9 mouse cellular contexts compared by ENCODE assay signal in the genomic region with DNA sequence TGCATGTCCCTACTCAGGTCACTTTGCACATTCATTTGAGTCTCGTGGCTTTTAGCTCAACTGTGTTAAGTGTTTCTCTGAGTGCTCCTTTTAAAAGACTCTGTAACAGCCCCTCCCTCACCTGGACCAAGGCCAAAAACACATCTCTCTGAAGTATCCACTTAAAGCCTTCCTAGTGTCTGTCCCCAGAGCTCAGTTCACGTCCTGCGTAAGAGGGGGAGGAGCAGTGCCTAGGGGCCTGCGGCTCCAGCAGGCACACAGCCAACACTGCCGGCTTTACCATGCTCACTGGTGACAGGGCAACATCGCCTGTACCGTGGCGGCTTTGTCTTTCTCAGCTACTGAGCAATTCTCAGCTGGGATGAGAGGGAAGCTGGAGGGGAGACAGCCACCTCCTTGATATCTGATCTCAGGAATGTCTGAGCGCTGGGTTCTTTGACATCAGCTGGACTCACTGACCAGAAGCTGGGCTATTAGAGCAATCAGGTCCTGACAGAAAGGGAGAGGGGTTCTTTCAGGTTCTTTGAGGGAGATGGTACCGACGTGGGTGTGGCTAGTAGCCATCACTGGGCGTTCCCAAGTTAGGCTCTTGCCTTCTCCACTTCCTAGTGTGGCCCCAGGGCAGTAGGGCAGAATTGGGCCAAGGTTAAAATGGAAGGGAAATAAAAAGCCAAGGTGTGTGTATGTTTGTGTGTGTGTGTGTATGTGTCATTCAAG. TPM values are rescaled to one million over a fixed set of nuclear protein-coding genes. Genes with fewer than 3 reads are reported as not detected.
DNase-seq lines count a peak whose midpoint lies in the region; ATAC-seq lines count a peak whose summit lies in the region.
"Had no signal": no experiment of that assay in that cellular context is flagged by ENCODE, and none has a peak within 500 bp of the region (broad histone marks: within the 10 kb centered on the region; RNA-seq: fewer than 3 reads in every experiment).

No protein-coding gene starts in this region.

- H3K4me2 ChIP-seq in limb, embryonic 13.5 days (replicated peaks): peak overlapping the region; percentile 34; the same call in 1 of the 2 replicates
- H3K4me2 ChIP-seq in neural tube, embryonic 12.5 days (replicated peaks): peak overlapping the region; percentile 76

- peak; percentile 32 for DNase-seq in 3T3-L1 (ENCODE audit: low read depth, low spot score)
- peak; percentile 62 for DNase-seq in CD4-positive, CD25-positive, alpha-beta regulatory T cell, adult 2 months (ENCODE audit: low read depth, low spot score)
- DNase-seq in embryonic facial prominence, embryonic 10.5 days (ENCODE audit: low spot score): peak; percentile 30
- DNase-seq in urinary bladder, postnatal 25 days (ENCODE audit: low spot score): no peak
- DNase-seq in thymus, postnatal 0 days (ENCODE audit: low spot score): no peak

- peaks cover 63% of the 10 kb centered on the region for H3K4me1 ChIP-seq in embryonic facial prominence, embryonic 10.5 days
- H3K4me1 ChIP-seq in limb, embryonic 13.5 days: peaks cover 31% of the 10 kb centered on the region
- peaks cover 57% of the 10 kb centered on the region for H3K4me1 ChIP-seq in neural tube, embryonic 12.5 days

- WGBS in embryonic facial prominence, embryonic 10.5 days: 27% methylated on average over 12 of the region's 12 CpGs
- WGBS in limb, embryonic 13.5 days: 17% methylated on average over 12 of the region's 12 CpGs
- WGBS in neural tube, embryonic 12.5 days: 18% methylated on average over 12 of the region's 12 CpGs

- peaks cover 57% of the 10 kb centered on the region for H3K27me3 ChIP-seq in embryonic facial prominence, embryonic 10.5 days (replicated peaks; ENCODE audit: low read depth, poor library complexity, severe bottlenecking)
- peaks cover 49% of the 10 kb centered on the region for H3K27me3 ChIP-seq in limb, embryonic 13.5 days
- 0 out of 2 replicates have a peak, but pooled peaks cover 3% of the 10 kb centered on the region for H3K27me3 ChIP-seq in neural tube, embryonic 12.5 days (replicated peaks)

- no peaks in the 10 kb centered on the region for H3K9me3 ChIP-seq in embryonic facial prominence, embryonic 10.5 days
- H3K9me3 ChIP-seq in limb, embryonic 13.5 days: no peaks in the 10 kb centered on the region
- no peaks in the 10 kb centered on the region for H3K9me3 ChIP-seq in neural tube, embryonic 12.5 days

- H3K27ac ChIP-seq in embryonic facial prominence, embryonic 10.5 days (replicated peaks): no peak overlapping the region
- H3K27ac ChIP-seq in limb, embryonic 13.5 days: no peak overlapping the region
- peak overlapping the region; percentile 91 for H3K27ac ChIP-seq in neural tube, embryonic 12.5 days

- H3K4me3 ChIP-seq in embryonic facial prominence, embryonic 10.5 days: peak overlapping the region; percentile 59
- H3K4me3 ChIP-seq in limb, embryonic 13.5 days: no peak overlapping the region
- H3K4me3 ChIP-seq in neural tube, embryonic 12.5 days: peak overlapping the region; percentile 59

- H3K36me3 ChIP-seq in embryonic facial prominence, embryonic 10.5 days (replicated peaks): peaks cover 6% of the 10 kb centered on the region; the same call in 1 of the 2 replicates
- no peaks in the 10 kb centered on the region for H3K36me3 ChIP-seq in limb, embryonic 13.5 days
- peaks cover 28% of the 10 kb centered on the region for H3K36me3 ChIP-seq in neural tube, embryonic 12.5 days

- peak; percentile 47 to 57 for ATAC-seq in hematopoietic stem cell, adult 5-6 weeks (replicated peaks in 1 of 2; ENCODE audit: insufficient read depth in 1 of 2, low FRiP score in 2 of 2, low TSS enrichment in 1 of 2, low read depth in 1 of 2, poor library complexity in 2 of 2, severe bottlenecking in 2 of 2)
- no peak for ATAC-seq in limb, embryonic 13.5 days (ENCODE audit: low FRiP score, low read depth)
- ATAC-seq in neural tube, embryonic 12.5 days (ENCODE audit: low FRiP score, low read depth): peak; percentile 31

- H3K9ac ChIP-seq in limb, embryonic 13.5 days: 0 out of 2 replicates have a peak overlapping the region, but pooled peaks have one; percentile 48
- peak overlapping the region; percentile 83 for H3K9ac ChIP-seq in neural tube, embryonic 12.5 days

RNA-seq across cellular contexts. Expression of gene Nacad, which starts 1.8 kb away (rescaled TPM):
- polyA plus RNA-seq in embryonic facial prominence, embryonic 10.5 days (2016; fragmentation: Nextera tagmentation; extraction: Ambion mirVana): 9.8 and 10.5 TPM in 2 replicates
- 0.05 TPM in 1 of 2 replicates, not detected in the other for total RNA-seq in hematopoietic stem cell, adult 5-6 weeks (2017)
- polyA plus RNA-seq in limb, embryonic 13.5 days (2015; fragmentation: Nextera tagmentation; extraction: Ambion mirVana): 1.2 and 2.5 TPM in 2 replicates
- polyA plus RNA-seq in neural tube, embryonic 12.5 days (2016; fragmentation: Nextera tagmentation; extraction: Ambion mirVana): 102 and 111 TPM in 2 replicates
- 0.26 and 0.33 TPM in 2 replicates for polyA plus RNA-seq in thymus, postnatal 0 days (2015; fragmentation: Nextera tagmentation; extraction: Ambion mirVana)

RNA-seq across cellular contexts. Expression of gene Tbrg4, which starts 21.8 kb away (rescaled TPM):
- polyA plus RNA-seq in embryonic facial prominence, embryonic 10.5 days (2016; fragmentation: Nextera tagmentation; extraction: Ambion mirVana): 66.9 and 74.2 TPM in 2 replicates
- 19.9 and 36.6 TPM in 2 replicates for total RNA-seq in hematopoietic stem cell, adult 5-6 weeks (2017)
- 33.1 and 37.7 TPM in 2 replicates for polyA plus RNA-seq in limb, embryonic 13.5 days (2015; fragmentation: Nextera tagmentation; extraction: Ambion mirVana)
- polyA plus RNA-seq in neural tube, embryonic 12.5 days (2016; fragmentation: Nextera tagmentation; extraction: Ambion mirVana): 42.3 and 46.3 TPM in 2 replicates
- polyA plus RNA-seq in thymus, postnatal 0 days (2015; fragmentation: Nextera tagmentation; extraction: Ambion mirVana): 41.6 and 43.4 TPM in 2 replicates

RNA-seq across cellular contexts. Expression of gene Wap, which starts 34.4 kb away (rescaled TPM):
- not detected in 2 replicates for polyA plus RNA-seq in embryonic facial prominence, embryonic 10.5 days (2016; fragmentation: Nextera tagmentation; extraction: Ambion mirVana)
- not detected in 2 replicates for total RNA-seq in hematopoietic stem cell, adult 5-6 weeks (2017)
- not detected in 2 replicates for polyA plus RNA-seq in limb, embryonic 13.5 days (2015; fragmentation: Nextera tagmentation; extraction: Ambion mirVana)
- not detected in 2 replicates for polyA plus RNA-seq in neural tube, embryonic 12.5 days (2016; fragmentation: Nextera tagmentation; extraction: Ambion mirVana)
- polyA plus RNA-seq in thymus, postnatal 0 days (2015; fragmentation: Nextera tagmentation; extraction: Ambion mirVana): 0.29 and 0.53 TPM in 2 replicates
- polyA plus RNA-seq: liver, embryonic 16.5 days had no signal

RNA-seq across cellular contexts. Expression of gene Ramp3, which starts 54.3 kb away (rescaled TPM):
- polyA plus RNA-seq in embryonic facial prominence, embryonic 10.5 days (2016; fragmentation: Nextera tagmentation; extraction: Ambion mirVana): 5.0 and 5.1 TPM in 2 replicates
- total RNA-seq in hematopoietic stem cell, adult 5-6 weeks (2017): 0.25 TPM in 1 of 2 replicates, not detected in the other
- polyA plus RNA-seq in limb, embryonic 13.5 days (2015; fragmentation: Nextera tagmentation; extraction: Ambion mirVana): 5.5 and 7.8 TPM in 2 replicates
- polyA plus RNA-seq in neural tube, embryonic 12.5 days (2016; fragmentation: Nextera tagmentation; extraction: Ambion mirVana): 13.3 and 15.2 TPM in 2 replicates
- 14.8 and 18.4 TPM in 2 replicates for polyA plus RNA-seq in thymus, postnatal 0 days (2015; fragmentation: Nextera tagmentation; extraction: Ambion mirVana)

RNA-seq across cellular contexts. Expression of gene Ccm2, which starts 57.4 kb away (rescaled TPM):
- polyA plus RNA-seq in embryonic facial prominence, embryonic 10.5 days (2016; fragmentation: Nextera tagmentation; extraction: Ambion mirVana): 109 and 114 TPM in 2 replicates
- 46.1 and 80.2 TPM in 2 replicates for total RNA-seq in hematopoietic stem cell, adult 5-6 weeks (2017)
- polyA plus RNA-seq in limb, embryonic 13.5 days (2015; fragmentation: Nextera tagmentation; extraction: Ambion mirVana): 99.0 and 102 TPM in 2 replicates
- 100 and 103 TPM in 2 replicates for polyA plus RNA-seq in neural tube, embryonic 12.5 days (2016; fragmentation: Nextera tagmentation; extraction: Ambion mirVana)
- 189 and 190 TPM in 2 replicates for polyA plus RNA-seq in thymus, postnatal 0 days (2015; fragmentation: Nextera tagmentation; extraction: Ambion mirVana)

Comparison
In these comparisons a context has a peak if more than half of its experiments do, and no peak if none do; other contexts are left out.
1. DNase-seq: peak in 3T3-L1 (single experiment), CD4-positive, CD25-positive, alpha-beta regulatory T cell, adult 2 months (single experiment) and embryonic facial prominence, embryonic 10.5 days (single experiment); none in urinary bladder, postnatal 25 days (single experiment) and thymus, postnatal 0 days (single experiment).